Mouse (Mus musculus) kidney, embryonic 16.5 days (tissue): ENCODE results near the gene Hk2. TPM values are rescaled to one million over a fixed set of nuclear protein-coding genes. Genes with fewer than 3 reads are reported as not detected.

Source experiments
- ATAC-seq: fragments of 200-750 bp; cut with Nextera tagmentation; 2 replicates; pipeline ENCODE4 v1.8.0; 2017; ENCODE audit warnings: moderate TSS enrichment; ENCODE audit not compliant: low FRiP score, low TSS enrichment
- H3K27ac ChIP-seq: fragments of 300-500 bp; sonication (generic); 2 replicates; pipeline ENCODE4 v1.5.1; 2014; ENCODE audit warnings: low read length
- H3K27me3 ChIP-seq: fragments of 300-500 bp; sonication (generic); 2 replicates; pipeline ENCODE4 v1.6.1; 2014; ENCODE audit warnings: low read length, control low read depth, mixed read lengths; ENCODE audit not compliant: insufficient read depth
- H3K36me3 ChIP-seq: fragments of 300-500 bp; sonication (generic); 2 replicates; pipeline ENCODE4 v1.6.1; 2014; ENCODE audit warnings: low read length, control low read depth, mixed read lengths; ENCODE audit not compliant: insufficient read depth
- H3K4me1 ChIP-seq: fragments of 300-500 bp; sonication (generic); 2 replicates; pipeline ENCODE4 v1.6.1; 2014; ENCODE audit warnings: low read length, control low read depth, mixed read lengths; ENCODE audit not compliant: insufficient read depth
- H3K4me2 ChIP-seq: fragments of 300-500 bp; sonication (generic); replicated peaks from 2 replicates; pipeline ENCODE4 v1.6.1; 2014; ENCODE audit warnings: low read depth, low read length
- H3K4me3 ChIP-seq: fragments of 300-500 bp; sonication (generic); 2 replicates; pipeline ENCODE4 v1.5.1; 2014; ENCODE audit warnings: mild to moderate bottlenecking, low read length
- H3K9ac ChIP-seq: fragments of 300-500 bp; sonication (generic); replicated peaks from 2 replicates; pipeline ENCODE4 v1.6.1; 2014; ENCODE audit warnings: low read length
- H3K9me3 ChIP-seq: fragments of 300-500 bp; sonication (generic); 2 replicates; pipeline ENCODE4 v1.6.1; 2016; ENCODE audit warnings: low read length, control low read depth
- WGBS: fragments of 180-500 bp; shearing (Covaris S2); extraction: QIAGEN DNeasy Blood & Tissue Kit; methylation state at CpG from one replicate; pipeline ENCODE4 v1.1.7; 2014; 5-methylcytosine and 5-hydroxymethylcytosine counted together
- polyA plus RNA-seq: library from polyadenylated mRNA; unstranded; fragments of >200 nt; fragmentation: Nextera tagmentation; extraction: Ambion mirVana; gene quantifications from 2 replicates; pipeline ENCODE4 v1.2.1, GENCODE M21; 2015

The Hk2 gene
- polyA plus RNA-seq, result 16.2 and 16.3 TPM in 2 replicates

DNA sequence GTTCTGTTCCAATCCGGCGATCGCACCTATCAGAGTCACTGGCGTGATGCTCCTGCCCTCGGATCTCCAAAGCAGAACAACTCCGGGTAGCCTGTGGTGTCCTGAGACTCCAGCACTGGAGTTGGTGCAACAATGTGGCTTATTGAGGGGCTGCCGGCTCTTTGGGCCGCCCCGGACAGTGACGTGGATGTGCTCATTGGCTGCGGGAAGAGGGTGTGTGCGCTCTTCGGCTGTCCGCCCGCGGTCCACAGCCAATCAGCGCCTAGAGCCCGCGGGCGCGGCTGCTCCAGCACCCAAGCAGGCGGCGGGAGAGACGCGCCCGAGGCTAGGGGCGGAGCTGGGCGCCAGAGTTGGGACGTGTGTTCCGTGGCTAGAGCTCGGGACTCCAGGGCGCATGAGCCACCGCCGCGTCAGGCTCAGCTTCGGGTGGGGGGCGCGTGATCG lies at the start of gene Hk2:
Gene Hk2, minus strand, starts transcription at position 134 of the 444 bp plus-strand sequence.
- 0% methylated on average over 39 of the region's 39 CpGs for WGBS

DNA sequence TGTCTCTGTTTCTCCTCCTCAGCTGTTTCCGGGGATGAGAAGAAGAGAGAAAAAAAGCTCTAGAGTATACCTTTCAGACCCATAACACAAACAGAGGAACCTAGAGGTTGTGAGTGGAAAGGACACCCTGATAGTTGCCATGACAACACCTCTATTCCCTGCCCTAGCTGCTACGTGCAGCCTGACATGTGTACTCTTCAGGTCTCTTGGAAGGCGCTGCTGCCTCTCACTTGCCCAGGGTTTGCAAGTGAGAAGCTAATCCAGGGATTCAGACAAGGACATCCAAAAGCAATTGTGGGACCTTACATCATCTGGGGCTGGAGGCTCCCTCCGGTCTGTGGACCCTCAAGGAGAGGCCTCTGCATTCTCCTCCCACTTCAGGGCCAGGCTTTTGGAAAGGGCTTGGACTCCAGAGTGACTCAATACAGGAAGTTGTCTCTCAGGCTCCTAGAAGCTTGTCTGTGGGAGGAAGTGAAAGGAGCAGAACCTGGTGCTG lies 47.6 kb upstream of the Hk2 start:
- H3K27me3 ChIP-seq, result no peaks in the 10 kb centered on the region
- H3K9ac ChIP-seq, result no peak overlapping the region
- no peaks in the 10 kb centered on the region for H3K36me3 ChIP-seq
- H3K27ac ChIP-seq, result no peak overlapping the region
- no peak overlapping the region for H3K4me3 ChIP-seq
- 51% methylated on average over 4 of the region's 4 CpGs for WGBS
- no peaks in the 10 kb centered on the region for H3K9me3 ChIP-seq
- H3K4me1 ChIP-seq, result 0 out of 2 replicates have a peak, but pooled peaks cover 4% of the 10 kb centered on the region
- H3K4me2 ChIP-seq, result no peak overlapping the region
- ATAC-seq, result peak; percentile 23; the same call in 1 of the 2 replicates

More for the DNA sequence above, at the start of gene Hk2:
- peak within 1 kb of the TSS; percentile 65 for H3K4me3 ChIP-seq
- H3K4me1 ChIP-seq, result peaks cover 8% of the 10 kb centered on the region; the same call in 1 of the 2 replicates
- H3K27ac ChIP-seq, result peak within 1 kb of the TSS; percentile 77
- peaks cover 10% of the 10 kb centered on the region for H3K27me3 ChIP-seq
- no peaks in the 10 kb centered on the region for H3K36me3 ChIP-seq
- H3K4me2 ChIP-seq, result peak within 1 kb of the TSS; percentile 96
- ATAC-seq, result peak; percentile 98
- H3K9me3 ChIP-seq, result no peaks in the 10 kb centered on the region
- H3K9ac ChIP-seq, result peak within 1 kb of the TSS; percentile 75

DNA sequence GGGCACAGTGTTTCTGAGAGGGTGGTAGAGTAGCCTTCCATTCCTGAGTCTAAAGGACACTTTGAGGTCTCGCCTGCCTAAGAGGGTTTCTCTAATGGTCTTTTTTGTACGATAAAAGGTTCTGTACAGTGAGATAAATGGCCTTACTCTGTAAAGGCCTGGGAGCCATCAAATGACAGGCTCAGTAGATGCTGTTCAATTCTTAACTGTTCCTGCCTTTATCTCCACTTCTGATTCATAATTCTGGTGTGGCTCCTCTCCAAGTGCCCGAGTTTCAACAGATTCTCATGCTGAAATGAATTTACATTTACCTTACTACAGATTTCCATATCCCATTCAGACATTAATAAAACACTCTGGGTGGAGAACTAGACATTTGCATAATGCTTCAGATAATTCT lies 46.5 kb upstream of the Hk2 start:
- no peak for ATAC-seq
- no peaks in the 10 kb centered on the region for H3K27me3 ChIP-seq
- H3K4me2 ChIP-seq, result no peak overlapping the region
- H3K27ac ChIP-seq, result no peak overlapping the region
- no peaks in the 10 kb centered on the region for H3K9me3 ChIP-seq
- WGBS, result 74% methylated on average over 3 of the region's 3 CpGs
- 0 out of 2 replicates have a peak, but pooled peaks cover 4% of the 10 kb centered on the region for H3K4me1 ChIP-seq
- no peak overlapping the region for H3K9ac ChIP-seq
- no peaks in the 10 kb centered on the region for H3K36me3 ChIP-seq
- H3K4me3 ChIP-seq, result no peak overlapping the region

DNA sequence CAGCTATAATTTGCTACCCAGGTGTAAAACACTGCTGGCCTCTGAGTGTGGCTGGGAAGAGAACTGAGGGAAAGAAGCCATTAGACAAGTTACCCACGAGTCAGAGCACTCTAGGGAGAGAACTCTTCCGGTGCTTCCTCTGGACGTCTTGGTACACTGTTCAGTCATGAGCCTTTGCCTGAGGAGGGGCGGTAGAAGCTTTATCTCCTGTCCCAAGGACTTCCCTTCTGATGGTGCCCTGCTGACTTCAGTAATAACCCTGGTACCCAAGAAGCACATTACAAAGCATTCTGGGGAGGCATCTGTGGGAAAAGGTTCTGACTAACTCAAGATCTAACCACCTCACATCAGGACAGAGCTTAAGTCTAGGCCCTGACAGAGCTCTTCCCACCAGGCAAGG lies 40.6 kb upstream of the Hk2 start:
- no peaks in the 10 kb centered on the region for H3K36me3 ChIP-seq
- no peaks in the 10 kb centered on the region for H3K27me3 ChIP-seq
- no peak overlapping the region for H3K27ac ChIP-seq
- 66% methylated on average over 4 of the region's 4 CpGs for WGBS
- no peaks in the 10 kb centered on the region for H3K4me1 ChIP-seq
- no peaks in the 10 kb centered on the region for H3K9me3 ChIP-seq
- H3K9ac ChIP-seq, result no peak overlapping the region
- H3K4me2 ChIP-seq, result no peak overlapping the region
- ATAC-seq, result no peak
- no peak overlapping the region for H3K4me3 ChIP-seq

DNA sequence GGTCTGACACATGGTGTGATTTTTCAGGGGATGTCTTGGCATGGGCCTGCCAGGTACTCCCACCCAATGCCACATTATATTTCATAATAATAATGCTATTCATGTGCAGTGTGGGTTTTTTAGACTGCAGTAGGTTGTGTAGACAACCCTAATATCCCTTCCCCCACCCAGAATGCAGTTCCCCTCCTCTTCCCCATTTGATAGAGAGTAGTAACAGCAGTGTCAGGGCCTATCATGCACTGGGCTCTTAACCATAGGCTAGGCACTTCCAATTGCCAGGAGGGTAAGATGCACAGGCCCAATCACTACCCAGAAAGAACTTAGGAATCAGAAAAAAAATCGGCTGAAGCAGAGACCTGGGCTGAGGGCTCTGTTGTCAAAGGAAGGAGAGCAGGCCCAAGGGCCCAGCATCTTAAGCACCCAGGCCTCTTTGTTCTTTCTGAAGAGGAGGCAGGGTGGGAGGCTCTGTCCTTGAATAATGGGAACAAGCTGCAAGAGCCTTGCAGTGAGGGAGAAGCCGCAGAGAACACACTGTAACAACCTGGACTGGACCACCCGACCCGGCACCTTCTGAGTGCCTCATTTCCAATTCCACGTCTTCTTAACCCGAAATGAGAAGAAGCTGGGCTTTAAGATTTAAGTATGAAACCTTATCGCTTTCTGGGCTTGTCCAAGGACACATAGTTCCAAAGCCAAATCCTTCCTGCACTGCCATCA lies 33.9 kb upstream of the Hk2 start:
- ATAC-seq, result no peak
- Histone ChIP-seq H3K4me2 (no peak overlapping the region), H3K27me3 (no peaks in the 10 kb centered on the region), H3K4me1 (no peaks in the 10 kb centered on the region), H3K36me3 (no peaks in the 10 kb centered on the region), H3K9ac (no peak overlapping the region), H3K4me3 (no peak overlapping the region), H3K9me3 (no peaks in the 10 kb centered on the region), H3K27ac (no peak overlapping the region)
- WGBS, result 86% methylated on average over 7 of the region's 7 CpGs

DNA sequence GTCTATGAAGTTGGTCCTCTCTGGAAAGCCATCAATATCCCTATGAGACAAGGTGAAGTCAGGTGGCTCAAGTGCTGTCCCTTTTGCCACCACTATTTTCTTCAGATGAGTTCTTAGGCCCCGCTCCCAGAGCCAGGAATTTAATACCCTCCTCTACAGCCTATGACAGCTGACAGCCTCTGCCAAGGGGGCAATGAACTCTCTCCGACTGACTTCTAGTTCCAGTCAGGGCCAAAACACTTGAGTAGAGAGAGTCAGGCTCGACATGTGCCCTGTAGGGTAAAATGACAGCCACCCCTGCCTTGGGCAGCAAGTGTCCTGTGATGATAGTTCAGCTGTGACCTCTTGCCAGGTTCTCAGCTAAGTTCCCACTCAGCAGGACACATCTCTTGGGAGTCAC lies 32.7 kb upstream of the Hk2 start:
- no peaks in the 10 kb centered on the region for H3K9me3 ChIP-seq
- H3K4me1 ChIP-seq, result no peaks in the 10 kb centered on the region
- no peak overlapping the region for H3K9ac ChIP-seq
- no peak overlapping the region for H3K4me3 ChIP-seq
- no peak; the same call in 1 of the 2 replicates for ATAC-seq
- H3K27ac ChIP-seq, result no peak overlapping the region
- WGBS, result 44% methylated on average over 3 of the region's 3 CpGs
- no peaks in the 10 kb centered on the region for H3K36me3 ChIP-seq
- H3K4me2 ChIP-seq, result no peak overlapping the region
- H3K27me3 ChIP-seq, result no peaks in the 10 kb centered on the region

DNA sequence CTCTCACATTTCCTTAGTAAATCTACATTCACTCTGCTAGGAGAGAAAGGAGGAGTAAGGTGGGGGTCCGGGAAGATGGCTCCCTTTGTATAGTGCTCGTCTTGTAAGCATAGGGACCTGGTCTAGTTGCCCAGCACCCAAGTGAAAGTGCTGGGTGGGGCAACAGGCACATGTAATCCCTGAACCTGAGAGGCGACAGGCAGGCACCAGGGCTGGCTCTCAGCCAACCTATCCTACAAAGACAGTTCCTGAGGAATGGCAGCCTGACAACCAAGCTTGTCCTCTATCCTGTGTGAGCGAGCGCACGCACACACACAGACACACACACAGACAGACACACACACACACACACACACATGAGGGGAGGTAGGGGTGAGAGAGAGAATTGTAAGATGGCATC lies 32.2 kb upstream of the Hk2 start:
- Histone ChIP-seq H3K4me2 (no peak overlapping the region), H3K36me3 (no peaks in the 10 kb centered on the region), H3K9me3 (no peaks in the 10 kb centered on the region), H3K27ac (no peak overlapping the region), H3K4me3 (no peak overlapping the region), H3K27me3 (no peaks in the 10 kb centered on the region), H3K9ac (no peak overlapping the region), H3K4me1 (no peaks in the 10 kb centered on the region)
- WGBS, result 85% methylated on average over 6 of the region's 6 CpGs
- no peak for ATAC-seq

DNA sequence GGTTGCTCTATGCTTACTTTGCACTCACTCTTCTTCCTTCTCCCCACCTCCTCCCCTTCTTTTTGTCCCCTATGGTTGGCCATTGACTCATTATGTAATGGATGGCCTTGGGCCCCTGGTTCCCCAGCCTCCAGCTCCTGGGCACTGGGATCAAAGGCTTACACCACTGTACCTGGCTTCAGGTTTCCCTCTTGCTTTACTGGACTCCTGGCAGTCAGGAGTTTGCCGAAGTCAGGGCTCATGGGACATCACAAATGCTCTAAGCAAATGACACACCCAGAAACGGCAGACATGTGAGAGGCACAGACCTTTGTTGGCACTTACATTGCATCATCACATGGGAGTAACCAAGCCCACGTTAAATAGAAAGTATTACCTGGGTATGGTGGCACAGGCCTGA lies 31.6 kb upstream of the Hk2 start:
- no peak overlapping the region for H3K4me3 ChIP-seq
- 76% methylated on average over 3 of the region's 3 CpGs for WGBS
- H3K9ac ChIP-seq, result no peak overlapping the region
- no peaks in the 10 kb centered on the region for H3K36me3 ChIP-seq
- H3K4me2 ChIP-seq, result no peak overlapping the region
- ATAC-seq, result no peak
- H3K4me1 ChIP-seq, result no peaks in the 10 kb centered on the region
- H3K9me3 ChIP-seq, result no peaks in the 10 kb centered on the region
- no peak overlapping the region for H3K27ac ChIP-seq
- no peaks in the 10 kb centered on the region for H3K27me3 ChIP-seq

DNA sequence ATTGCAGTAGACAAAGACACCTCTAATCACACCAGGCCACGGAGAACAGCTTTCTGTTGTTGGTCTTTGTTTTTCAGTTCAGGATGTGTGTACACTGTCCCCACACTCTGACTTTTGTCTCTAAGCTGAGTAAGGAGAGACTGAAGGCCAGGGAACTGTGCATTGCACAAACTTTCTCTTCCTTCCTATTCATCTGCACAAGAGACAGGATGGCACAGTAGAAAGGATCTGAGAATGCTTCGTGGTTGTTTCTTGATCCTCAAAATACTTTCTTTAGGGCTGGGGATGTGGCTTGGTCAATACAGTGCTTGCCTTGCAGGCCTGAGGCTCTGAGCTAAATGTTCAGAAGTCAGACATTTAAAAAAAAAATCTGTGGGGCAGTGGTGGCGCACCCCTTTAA lies 30.7 kb upstream of the Hk2 start:
- no peak for ATAC-seq
- WGBS, result 79% methylated on average over 3 of the region's 3 CpGs
- Histone ChIP-seq H3K9ac (no peak overlapping the region), H3K4me1 (no peaks in the 10 kb centered on the region), H3K27ac (no peak overlapping the region), H3K4me3 (no peak overlapping the region), H3K36me3 (no peaks in the 10 kb centered on the region), H3K9me3 (no peaks in the 10 kb centered on the region), H3K4me2 (no peak overlapping the region), H3K27me3 (no peaks in the 10 kb centered on the region)

DNA sequence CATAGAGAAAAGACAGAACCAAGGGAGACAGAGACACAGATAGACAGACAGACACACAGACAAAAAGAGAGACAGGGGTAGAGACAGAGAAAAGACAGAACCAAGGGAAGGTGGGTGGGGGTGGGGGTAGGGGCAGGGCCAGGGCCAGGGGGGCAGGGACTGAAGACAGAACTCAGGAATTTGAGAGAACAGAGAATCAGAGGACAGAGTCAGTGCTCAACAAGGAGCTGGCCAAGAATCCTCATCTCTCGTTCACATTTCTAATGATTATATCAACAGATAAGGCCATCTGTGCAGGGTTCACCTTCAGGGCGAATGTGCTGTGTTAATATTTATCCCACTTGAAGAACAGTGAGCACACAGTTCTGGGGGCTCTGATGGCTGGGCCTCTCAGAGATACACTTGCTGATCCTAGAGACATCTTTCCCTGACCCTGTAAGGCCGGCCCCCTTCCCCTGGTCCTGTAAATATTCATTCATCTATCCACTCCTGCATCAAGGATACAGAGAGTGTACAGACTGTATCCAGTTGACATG lies 24.0 kb upstream of the Hk2 start:
- Histone ChIP-seq H3K27ac (no peak overlapping the region), H3K27me3 (no peaks in the 10 kb centered on the region)

More for the DNA sequence above, 24.0 kb upstream of the Hk2 start:
- no peak overlapping the region for H3K9ac ChIP-seq
- ATAC-seq, result no peak
- no peaks in the 10 kb centered on the region for H3K9me3 ChIP-seq
- WGBS, result 44% methylated on average over 3 of the region's 3 CpGs
- no peak overlapping the region for H3K4me3 ChIP-seq
- no peak overlapping the region for H3K4me2 ChIP-seq
- H3K36me3 ChIP-seq, result no peaks in the 10 kb centered on the region
- 0 out of 2 replicates have a peak, but pooled peaks cover 5% of the 10 kb centered on the region for H3K4me1 ChIP-seq
